Mouse (Mus musculus) heart, postnatal 0 days (tissue): ENCODE measurements around the gene Tmigd1.

ENCODE experiments used
- CTCF ChIP-seq: IDR thresholded peaks from 2 replicates; pipeline ENCODE4 v1.5.1; 2016; ENCODE audit warnings: antibody characterized with exemption, control low read depth, low read depth
- EP300 ChIP-seq: IDR thresholded peaks from 2 replicates; pipeline ENCODE4 v1.6.1; 2016; ENCODE audit warnings: antibody characterized with exemption, low read depth

GRCm38 (mm10) chr11:76872556-76873234 lies 29.3 kb upstream of the Tmigd1 start:
- TF ChIP-seq CTCF (no peak), EP300 (no peak)
